Mouse (Mus musculus): ENCODE data around the gene Eif2b1. TPM values are rescaled to one million over a fixed set of nuclear protein-coding genes. Genes with fewer than 3 reads are reported as not detected.

Gene Eif2b1
- polyA plus RNA-seq, 1 experiment = 28.3 TPM

- H3K27ac ChIP-seq (replicated peaks; ENCODE audit: low read depth, low read length) = no peak overlapping the region
- H3K4me3 ChIP-seq (ENCODE audit: insufficient read depth, low read depth, low read length) = no peak overlapping the region
Observed at GRCm38 (mm10) chr5:124532451-124532850, 46.5 kb downstream of the Eif2b1 start.

GRCm38 (mm10) chr5:124531583-124531930 lies 47.4 kb downstream of the Eif2b1 start:
- Histone ChIP-seq H3K4me1 (ENCODE audit: control insufficient read depth, insufficient read depth, insufficient read length, low read length) (peaks cover 6% of the 10 kb centered on the region; the same call in 1 of the 2 replicates), H3K4me3 (ENCODE audit: insufficient read depth, low read depth, low read length) (peak overlapping the region; percentile 90), H3K27ac (replicated peaks; ENCODE audit: low read depth, low read length) (peak overlapping the region; percentile 39; the same call in 1 of the 2 replicates)

More at GRCm38 (mm10) chr5:124532451-124532850, 46.5 kb downstream of the Eif2b1 start:
- peaks cover 6% of the 10 kb centered on the region; the same call in 1 of the 2 replicates for H3K4me1 ChIP-seq (ENCODE audit: control insufficient read depth, insufficient read depth, insufficient read length, low read length)

GRCm38 (mm10) chr5:124530655-124531582 lies 48.0 kb downstream of the Eif2b1 start, which contains the start of gene Rilpl1:
TSS of gene Rilpl1 (minus strand) at chr5:124531391.
- peak within 1 kb of the TSS; percentile 90 for H3K4me3 ChIP-seq (ENCODE audit: insufficient read depth, low read depth, low read length)
- H3K27ac ChIP-seq (replicated peaks; ENCODE audit: low read depth, low read length) = peak within 1 kb of the TSS; percentile 58
- H3K4me1 ChIP-seq (ENCODE audit: control insufficient read depth, insufficient read depth, insufficient read length, low read length) = peaks cover 6% of the 10 kb centered on the region; the same call in 1 of the 2 replicates

- Histone ChIP-seq H3K27ac (replicated peaks; ENCODE audit: low read depth, low read length) (peak overlapping the region; percentile 28), H3K4me1 (ENCODE audit: control insufficient read depth, insufficient read depth, insufficient read length, low read length) (peaks cover 6% of the 10 kb centered on the region; the same call in 1 of the 2 replicates), H3K4me3 (ENCODE audit: insufficient read depth, low read depth, low read length) (peak overlapping the region; percentile 90)
Observed at GRCm38 (mm10) chr5:124529697-124530096, 49.2 kb downstream of the Eif2b1 start.

- H3K4me1 ChIP-seq (ENCODE audit: control insufficient read depth, insufficient read depth, insufficient read length, low read length) = peaks cover 6% of the 10 kb centered on the region; the same call in 1 of the 2 replicates
- H3K27ac ChIP-seq (replicated peaks; ENCODE audit: low read depth, low read length) = peak overlapping the region; percentile 72
- H3K4me3 ChIP-seq (ENCODE audit: insufficient read depth, low read depth, low read length) = peak overlapping the region; percentile 90
Observed at GRCm38 (mm10) chr5:124529191-124529651, 49.7 kb downstream of the Eif2b1 start.

GRCm38 (mm10) chr5:124528791-124529190 lies 50.1 kb downstream of the Eif2b1 start:
- H3K4me3 ChIP-seq (ENCODE audit: insufficient read depth, low read depth, low read length) = peak overlapping the region; percentile 90
- H3K27ac ChIP-seq (replicated peaks; ENCODE audit: low read depth, low read length) = peak overlapping the region; percentile 72

GRCm38 (mm10) chr5:124528351-124528750 lies 50.6 kb downstream of the Eif2b1 start:
- 0 out of 2 replicates have a peak overlapping the region, but pooled peaks have one; percentile 90 for H3K4me3 ChIP-seq (ENCODE audit: insufficient read depth, low read depth, low read length)
- H3K27ac ChIP-seq (replicated peaks; ENCODE audit: low read depth, low read length) = no peak overlapping the region

More at GRCm38 (mm10) chr5:124528791-124529190, 50.1 kb downstream of the Eif2b1 start:
- H3K4me1 ChIP-seq (ENCODE audit: control insufficient read depth, insufficient read depth, insufficient read length, low read length) = peaks cover 6% of the 10 kb centered on the region; the same call in 1 of the 2 replicates

GRCm38 (mm10) chr5:124524943-124525342 lies 54.0 kb downstream of the Eif2b1 start:
- Histone ChIP-seq H3K4me3 (ENCODE audit: insufficient read depth, low read depth, low read length) (no peak overlapping the region), H3K27ac (replicated peaks; ENCODE audit: low read depth, low read length) (no peak overlapping the region), H3K4me1 (ENCODE audit: control insufficient read depth, insufficient read depth, insufficient read length, low read length) (peaks cover 6% of the 10 kb centered on the region; the same call in 1 of the 2 replicates)

More at GRCm38 (mm10) chr5:124528351-124528750, 50.6 kb downstream of the Eif2b1 start:
- H3K4me1 ChIP-seq (ENCODE audit: control insufficient read depth, insufficient read depth, insufficient read length, low read length) = peaks cover 6% of the 10 kb centered on the region; the same call in 1 of the 2 replicates

GRCm38 (mm10) chr5:124523032-124523431 lies 55.9 kb downstream of the Eif2b1 start:
- no peak overlapping the region for H3K4me3 ChIP-seq (ENCODE audit: insufficient read depth, low read depth, low read length)
- no peaks in the 10 kb centered on the region for H3K4me1 ChIP-seq (ENCODE audit: control insufficient read depth, insufficient read depth, insufficient read length, low read length)
- no peak overlapping the region for H3K27ac ChIP-seq (replicated peaks; ENCODE audit: low read depth, low read length)

- no peak overlapping the region for H3K4me3 ChIP-seq (ENCODE audit: insufficient read depth, low read depth, low read length)
- H3K27ac ChIP-seq (replicated peaks; ENCODE audit: low read depth, low read length) = no peak overlapping the region
- H3K4me1 ChIP-seq (ENCODE audit: control insufficient read depth, insufficient read depth, insufficient read length, low read length) = no peaks in the 10 kb centered on the region
Observed at GRCm38 (mm10) chr5:124521588-124521987, 57.3 kb downstream of the Eif2b1 start.

Other genes starting within 250 kb of the Eif2b1 start
- gene Cdk2ap1, start 216.0 kb downstream of the Eif2b1 start, polyA plus RNA-seq (2012; ENCODE audit: insufficient read depth, insufficient read length, missing spikeins) = 61.9 and 82.3 TPM in 2 replicates
- 35.5 and 47.6 TPM in 2 replicates for gene Sbno1, start 153.1 kb downstream of the Eif2b1 start, polyA plus RNA-seq (2012; ENCODE audit: insufficient read depth, insufficient read length, missing spikeins)
- gene Kmt5a, start 139.2 kb downstream of the Eif2b1 start, polyA plus RNA-seq (2012; ENCODE audit: insufficient read depth, insufficient read length, missing spikeins) = 63.9 and 139 TPM in 2 replicates
- gene Rilpl2, start 100.8 kb downstream of the Eif2b1 start, polyA plus RNA-seq (2012; ENCODE audit: insufficient read depth, insufficient read length, missing spikeins) = 10.8 and 15.6 TPM in 2 replicates
- gene Snrnp35, start 96.0 kb downstream of the Eif2b1 start, polyA plus RNA-seq (2012; ENCODE audit: insufficient read depth, insufficient read length, missing spikeins) = 12.4 and 13.4 TPM in 2 replicates
- gene Rilpl1, start 47.7 kb downstream of the Eif2b1 start, polyA plus RNA-seq (2012; ENCODE audit: insufficient read depth, insufficient read length, missing spikeins) = 4.9 and 8.7 TPM in 2 replicates
- gene Tmed2, start 38.4 kb downstream of the Eif2b1 start, polyA plus RNA-seq (2012; ENCODE audit: insufficient read depth, insufficient read length, missing spikeins) = 330 and 403 TPM in 2 replicates
- gene Ddx55, start 26.3 kb downstream of the Eif2b1 start, polyA plus RNA-seq (2012; ENCODE audit: insufficient read depth, insufficient read length, missing spikeins) = 2.1 and 3.7 TPM in 2 replicates
- 26.3 and 29.6 TPM in 2 replicates for gene Gtf2h3, start within 50 bp of the Eif2b1 start, polyA plus RNA-seq (2012; ENCODE audit: insufficient read depth, insufficient read length, missing spikeins)
- gene Atp6v0a2, start 49.4 kb upstream of the Eif2b1 start, polyA plus RNA-seq (2012; ENCODE audit: insufficient read depth, insufficient read length, missing spikeins) = 26.3 and 29.0 TPM in 2 replicates
- not detected in 2 replicates for gene Dnah10, start 146.0 kb upstream of the Eif2b1 start, polyA plus RNA-seq (2012; ENCODE audit: insufficient read depth, insufficient read length, missing spikeins)

All from brown adipose tissue, adult 24 weeks (tissue).